Mouse (Mus musculus): Measurements from ENCODE around the gene Oxsm.

- TF ChIP-seq CTCF (IDR thresholded peaks at IDR 0.05; ENCODE audit: low read depth, low read length), result no peak
- no peak for TF ChIP-seq POLR2A (IDR thresholded peaks at IDR 0.05; ENCODE audit: extremely low read depth, insufficient read depth, low read length)
These were observed 53.1 kb downstream of the Oxsm start for GRCm38 (mm10) chr14:16196518-16196917.

Measured in liver, adult 2 months (tissue).